Mouse (Mus musculus): Measurements from ENCODE around the gene Ect2.

Ect2 gene

GRCm38 (mm10) chr3:27153701-27154209 is at the start of gene Ect2:
Ect2 (minus strand) TSS chr3:27153878.
- peak; percentile 99 for DNase-seq (ENCODE audit: low read depth)

DNA sequence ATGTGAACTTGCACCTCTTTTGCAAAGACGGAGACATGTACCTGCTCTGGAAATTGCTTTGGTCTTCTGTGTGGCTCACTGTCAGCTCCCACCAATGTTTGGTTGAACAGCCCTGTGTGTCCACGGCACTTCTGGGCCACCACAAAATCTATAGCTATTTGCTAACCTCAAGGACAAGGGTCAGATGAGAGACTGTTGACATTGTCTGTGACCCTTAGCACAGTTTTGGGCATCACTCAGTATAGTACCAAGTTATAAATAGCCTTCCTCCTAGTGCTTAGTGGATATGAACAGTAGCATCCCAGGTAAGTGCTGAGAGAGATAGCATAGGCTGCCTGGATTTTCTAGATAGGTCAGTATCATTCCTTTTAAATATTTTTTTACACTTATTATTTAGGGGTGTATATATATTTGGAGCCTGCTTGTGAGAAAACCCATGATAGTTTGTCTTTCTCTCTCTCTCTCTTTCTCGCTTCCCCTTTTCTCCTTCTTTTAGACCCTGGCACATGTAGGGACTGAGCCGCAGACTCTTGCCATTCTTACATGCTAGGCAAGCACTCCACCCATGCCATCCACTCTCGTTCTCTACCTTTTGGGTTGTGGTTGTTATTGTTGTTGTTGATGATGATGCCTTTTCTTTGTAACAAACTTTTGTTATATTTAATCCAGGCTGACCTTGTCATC is 48.2 kb upstream of the Ect2 start:
- no peak for DNase-seq (ENCODE audit: low read depth)

DNA sequence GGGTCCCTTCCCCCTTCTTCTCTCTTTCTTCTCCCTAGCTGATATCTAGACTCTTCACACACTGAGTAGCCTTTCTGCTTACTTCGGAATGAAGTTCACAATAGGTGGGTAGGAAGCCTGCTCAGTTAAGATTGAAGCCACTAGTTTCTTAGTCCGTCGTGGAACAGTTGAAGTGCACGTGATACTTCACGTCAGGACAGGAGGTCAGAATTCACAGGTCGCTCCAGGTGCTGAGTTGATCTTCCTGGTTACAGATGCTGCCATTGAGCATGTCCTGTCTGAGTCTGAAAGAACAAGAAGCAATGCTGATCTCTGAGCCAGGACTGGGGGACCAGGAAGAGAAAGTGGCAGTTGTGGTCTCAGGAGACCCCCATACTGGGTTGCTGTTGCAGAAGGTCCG is 45.4 kb upstream of the Ect2 start:
- no peak for DNase-seq (ENCODE audit: low read depth)

DNA sequence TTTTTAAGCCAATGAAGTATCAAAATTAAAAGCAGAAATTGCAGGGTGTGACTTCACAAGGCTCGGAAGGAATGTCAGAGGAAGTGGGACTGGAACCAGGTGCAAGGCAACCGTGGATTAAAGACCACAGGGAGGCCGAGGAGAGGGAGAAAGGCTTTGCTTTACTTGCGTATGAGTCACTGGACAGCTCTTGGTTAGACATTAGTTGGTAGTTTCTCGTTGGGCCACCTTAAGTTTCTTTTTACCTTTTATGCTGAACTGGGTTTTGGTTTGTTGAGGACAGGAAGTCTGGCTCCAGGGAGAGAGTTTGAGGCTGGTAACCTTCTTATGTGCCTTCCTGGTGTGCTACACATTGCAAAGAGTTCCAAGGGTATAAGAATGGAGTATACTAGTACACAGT is 44.1 kb upstream of the Ect2 start:
- DNase-seq (ENCODE audit: low read depth): no peak

DNA sequence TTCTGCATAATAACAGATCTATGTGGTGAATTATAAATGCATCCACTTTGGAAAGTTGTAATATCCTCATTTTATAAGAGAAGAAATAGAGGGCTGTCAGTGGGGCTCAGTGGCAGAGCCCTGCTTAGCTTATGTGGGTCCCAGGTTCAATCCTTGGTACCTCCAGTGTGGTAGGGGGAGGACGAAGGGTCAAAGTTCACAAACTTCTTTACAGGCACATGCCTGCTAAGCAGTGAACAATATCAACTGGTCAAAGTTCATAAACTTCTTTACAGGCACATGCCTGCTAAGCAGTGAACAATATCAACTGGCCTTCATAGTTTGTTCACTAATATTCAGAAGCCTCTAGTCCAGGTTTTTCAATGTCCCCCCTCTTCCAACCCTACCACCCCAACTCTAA is 42.9 kb upstream of the Ect2 start:
- no peak for DNase-seq (ENCODE audit: low read depth)

GRCm38 (mm10) chr3:27195573-27196227 is 42.0 kb upstream of the Ect2 start:
- DNase-seq (ENCODE audit: low read depth): no peak

- DNase-seq (ENCODE audit: low read depth): peak; percentile 84
Measured at GRCm38 (mm10) chr3:27195153-27195552, 41.5 kb upstream of the Ect2 start.

DNA sequence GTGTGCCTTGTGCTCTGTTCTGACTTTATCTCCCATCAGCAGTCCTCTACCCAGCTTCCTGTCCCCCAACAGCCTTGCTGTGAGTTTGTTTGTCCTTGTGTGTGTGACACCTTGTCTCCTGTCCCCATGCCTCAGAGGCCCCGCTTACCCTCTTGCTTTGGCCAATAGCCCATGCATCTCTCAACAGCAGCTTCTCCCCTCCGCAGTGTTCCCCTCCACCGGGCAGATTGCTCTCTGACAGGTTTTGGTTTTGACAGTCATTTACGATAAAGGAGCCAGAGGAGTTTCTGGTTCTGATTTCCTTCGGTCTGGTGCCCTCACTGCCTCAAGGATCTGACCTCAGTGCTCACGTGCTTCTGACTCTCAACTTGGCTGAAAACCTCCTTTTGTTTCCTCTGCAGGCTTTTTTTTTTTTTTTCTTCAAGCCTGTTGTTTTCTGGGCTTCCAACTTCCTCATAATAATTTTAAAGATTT is 40.2 kb upstream of the Ect2 start:
- DNase-seq (ENCODE audit: low read depth): peak; percentile 63

- no peak for DNase-seq (ENCODE audit: low read depth)
Measured at GRCm38 (mm10) chr3:27191856-27192255, 38.2 kb upstream of the Ect2 start.

DNA sequence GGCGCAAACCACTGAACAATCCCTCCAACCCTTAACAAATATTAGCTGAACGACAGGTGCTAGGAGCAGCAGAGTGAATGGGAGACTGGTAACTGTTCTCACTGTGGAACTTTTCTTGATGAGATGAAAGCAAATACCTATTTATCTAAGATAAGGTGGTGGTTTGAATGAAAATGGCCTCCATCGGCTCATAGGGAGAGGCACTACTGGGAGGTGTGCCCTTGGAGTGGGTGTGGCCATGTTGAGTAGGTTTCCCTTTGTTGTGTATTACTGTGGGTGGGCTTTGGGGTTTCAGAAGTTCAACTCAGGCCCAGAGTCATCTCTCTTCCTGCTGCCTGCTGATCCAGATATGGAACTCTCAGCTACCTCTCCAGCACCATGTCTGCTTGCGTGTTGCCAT is 37.2 kb upstream of the Ect2 start:
- DNase-seq (ENCODE audit: low read depth): no peak

DNA sequence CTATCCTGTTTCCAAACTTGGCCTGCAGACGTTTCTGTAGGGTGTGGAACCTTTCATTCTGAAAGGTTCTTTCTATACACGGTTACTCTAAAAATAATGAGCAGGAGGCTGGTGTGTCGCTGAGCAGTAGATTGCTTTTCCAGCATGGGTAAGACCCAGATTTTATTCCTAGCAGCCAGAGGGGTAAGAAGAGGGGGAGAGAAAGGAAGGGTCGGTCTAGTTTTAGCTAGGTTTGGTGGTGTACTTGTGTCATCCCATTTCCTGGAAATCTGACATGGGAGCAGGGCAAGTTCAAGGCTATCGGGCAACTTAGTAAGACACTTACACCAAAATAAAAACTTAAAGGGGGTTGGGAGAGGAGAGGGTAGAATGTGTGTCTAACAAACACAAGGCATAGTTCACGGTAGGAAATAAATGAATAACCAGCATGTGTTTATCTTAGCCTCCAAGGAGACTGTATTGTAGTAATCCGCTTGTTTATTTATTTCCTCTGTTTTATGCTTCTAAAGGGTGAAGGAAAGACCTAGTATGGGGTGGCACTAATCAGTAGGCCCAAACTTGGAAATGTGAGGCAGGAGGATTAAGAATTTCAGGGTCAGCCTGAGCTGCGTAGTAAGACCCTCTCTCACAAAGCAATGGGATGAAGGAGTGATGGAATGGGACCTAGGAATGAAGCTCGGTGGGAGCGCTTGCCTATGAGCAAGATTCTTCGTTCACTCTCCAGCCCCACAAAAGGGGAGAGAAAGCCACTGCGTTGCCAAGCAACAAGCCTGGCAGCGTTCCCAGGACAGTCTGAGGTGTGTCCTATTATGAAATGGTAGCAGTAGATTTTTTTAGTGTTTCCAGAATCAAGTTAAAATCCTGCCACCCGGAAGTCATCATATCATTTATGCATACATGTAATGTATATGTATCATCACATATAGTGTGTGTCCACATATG is 35.9 kb upstream of the Ect2 start:
- DNase-seq (ENCODE audit: low read depth): peak; percentile 83

DNA sequence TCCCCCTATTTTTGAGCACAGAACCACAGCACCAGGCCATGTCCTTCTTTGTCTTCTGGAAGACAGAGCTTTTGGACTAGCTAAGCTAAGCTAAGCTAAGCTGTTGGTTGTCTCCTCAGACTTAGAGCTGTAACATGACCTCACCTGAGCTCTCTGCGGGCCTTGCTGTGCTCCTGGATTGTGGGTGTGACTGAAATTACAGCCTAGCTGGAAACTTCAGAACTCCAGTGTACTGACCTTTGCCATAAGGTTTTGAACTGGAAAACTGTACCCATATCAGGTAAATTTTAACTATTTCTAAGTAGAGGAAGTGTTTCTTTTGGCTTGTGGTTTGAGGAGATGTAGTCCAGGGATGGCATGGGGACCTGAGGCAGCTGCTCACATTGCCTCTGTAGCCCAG is 34.7 kb upstream of the Ect2 start:
- DNase-seq (ENCODE audit: low read depth): no peak

- DNase-seq (ENCODE audit: low read depth): peak; percentile 24
Measured at GRCm38 (mm10) chr3:27183601-27184175, 30.0 kb upstream of the Ect2 start.

- peak; percentile 97 for DNase-seq (ENCODE audit: low read depth)
Measured at GRCm38 (mm10) chr3:27182733-27183600, 29.3 kb upstream of the Ect2 start, which contains the start of gene Nceh1. Nceh1 (plus strand) TSS chr3:27182965.

GRCm38 (mm10) chr3:27179711-27180110 is 26.0 kb upstream of the Ect2 start:
- no peak for DNase-seq (ENCODE audit: low read depth)

DNA sequence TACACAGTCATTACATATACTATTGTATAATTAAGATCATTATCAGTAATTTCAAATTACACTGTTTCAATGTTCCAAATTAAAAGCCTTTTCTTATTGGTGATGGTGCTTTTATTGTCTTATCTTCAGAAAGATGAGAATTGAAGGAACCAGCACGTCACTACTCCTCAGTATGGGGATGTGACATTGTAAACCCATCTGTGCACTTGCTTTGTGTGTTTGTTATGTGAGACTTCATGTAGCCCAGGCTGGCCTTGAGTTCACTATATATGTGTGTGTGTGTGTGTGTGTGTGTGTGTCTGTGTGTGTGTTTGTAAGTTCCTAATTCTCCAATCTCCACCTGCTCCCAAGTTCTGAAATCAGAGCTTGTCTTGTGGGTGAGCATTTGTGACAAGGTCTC is 16.6 kb upstream of the Ect2 start:
- no peak for DNase-seq (ENCODE audit: low read depth)

- no peak for DNase-seq (ENCODE audit: low read depth)
Measured at GRCm38 (mm10) chr3:27165481-27166065, 11.9 kb upstream of the Ect2 start.

DNA sequence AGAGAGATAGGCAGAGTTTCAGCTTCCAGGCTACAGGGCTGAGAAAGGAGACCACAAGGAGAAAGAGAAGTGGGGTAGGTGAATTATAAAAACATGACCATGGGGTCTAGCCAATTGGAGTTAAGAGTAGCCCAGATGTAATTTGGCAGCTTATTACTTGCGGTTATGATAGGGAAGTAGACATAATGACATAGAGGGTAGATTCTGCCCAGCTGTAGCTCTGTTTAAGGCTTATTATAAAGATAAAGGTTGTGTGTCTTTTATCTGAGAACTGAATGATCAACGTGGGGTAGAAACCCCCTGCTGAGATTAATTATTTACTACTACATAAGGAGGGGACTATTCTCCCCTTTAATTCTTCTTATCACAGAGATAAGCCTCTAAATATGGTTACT is 8.7 kb upstream of the Ect2 start:
- DNase-seq (ENCODE audit: low read depth): no peak

- no peak for DNase-seq (ENCODE audit: low read depth)
Measured at GRCm38 (mm10) chr3:27161645-27162409, 8.1 kb upstream of the Ect2 start.

- no peak for DNase-seq (ENCODE audit: low read depth)
Measured at GRCm38 (mm10) chr3:27158910-27159309, 5.2 kb upstream of the Ect2 start.

Data from NIH3T3 (cell line).